Mouse (Mus musculus): ENCODE measurements at regions not wholly inside any gene's neighbourhood (a gene's known extent, or its start where the extent isn't known, plus 50 kb on each side); places are given as distances from the start of the nearest gene placed in this dataset.
A peak's percentile ranks its signal among the peaks of the same experiment; 100 is the strongest.

GRCm38 (mm10) chr5:54178966-54179547, 180.8 kb downstream of the Stim2 start:
- DNase-seq (ENCODE audit: low spot score) = peak; percentile 8

GRCm38 (mm10) chr5:54180192-54180611, 181.9 kb downstream of the Stim2 start:
- DNase-seq (ENCODE audit: low spot score) = no peak

DNA sequence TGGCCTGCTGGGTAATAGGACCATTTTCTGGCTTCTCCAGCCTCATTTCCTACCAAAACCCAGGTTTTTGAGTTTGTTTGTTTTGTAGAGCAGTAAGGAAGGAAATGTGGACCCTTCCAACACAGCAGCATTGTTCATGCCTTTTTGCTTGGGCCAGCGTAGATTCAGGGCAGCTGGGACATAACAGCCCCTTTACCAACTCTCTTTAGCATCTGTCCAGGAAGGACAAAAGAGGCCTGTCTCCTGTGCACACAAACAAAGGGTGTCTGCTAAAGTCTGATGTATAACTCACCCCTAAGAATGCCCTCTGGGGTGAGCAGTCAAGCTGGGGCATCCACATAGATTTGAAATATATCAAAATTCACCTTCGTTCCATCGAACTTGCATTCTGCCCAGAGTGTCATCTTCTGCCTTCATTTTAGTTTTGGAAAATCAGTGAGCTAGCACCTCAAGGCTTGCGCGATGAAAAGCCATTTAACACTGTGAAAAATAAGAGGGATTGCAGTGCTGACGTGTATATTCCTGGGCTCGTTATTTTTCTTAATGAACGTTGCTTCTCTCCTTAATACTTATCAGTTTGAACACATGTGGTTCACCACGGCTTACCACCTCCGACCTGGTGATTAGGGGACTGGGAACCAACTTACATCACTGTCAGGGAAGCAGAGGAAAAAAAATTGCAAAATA, 182.5 kb downstream of the Stim2 start:
- DNase-seq (ENCODE audit: low spot score) = no peak

DNA sequence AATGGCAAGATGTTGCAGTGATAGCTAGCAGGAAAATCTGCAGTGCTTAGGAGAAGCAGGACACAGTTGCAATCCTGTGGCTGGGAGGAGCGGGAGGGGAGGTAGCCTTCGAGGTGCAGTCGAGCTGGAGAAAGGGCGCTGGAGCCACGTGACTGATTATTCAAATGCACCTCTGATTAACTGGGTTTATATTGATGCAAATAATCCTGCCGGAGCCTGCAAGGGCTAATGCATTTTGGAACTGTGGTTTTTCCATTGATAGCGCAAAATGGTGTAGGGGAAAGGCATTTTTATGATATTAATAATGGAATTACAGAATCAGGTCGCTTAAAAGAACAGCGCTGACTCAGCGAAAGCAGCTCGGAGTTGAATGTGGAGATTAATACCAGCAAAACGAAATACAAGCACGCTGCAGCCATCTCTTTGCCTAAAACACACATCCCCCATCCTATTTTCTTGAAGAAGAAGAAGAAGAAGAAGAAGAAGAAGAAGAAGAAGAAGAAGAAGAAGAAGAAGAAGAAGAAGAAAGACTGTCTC, 183.1 kb downstream of the Stim2 start:
- DNase-seq (ENCODE audit: low spot score) = no peak

DNA sequence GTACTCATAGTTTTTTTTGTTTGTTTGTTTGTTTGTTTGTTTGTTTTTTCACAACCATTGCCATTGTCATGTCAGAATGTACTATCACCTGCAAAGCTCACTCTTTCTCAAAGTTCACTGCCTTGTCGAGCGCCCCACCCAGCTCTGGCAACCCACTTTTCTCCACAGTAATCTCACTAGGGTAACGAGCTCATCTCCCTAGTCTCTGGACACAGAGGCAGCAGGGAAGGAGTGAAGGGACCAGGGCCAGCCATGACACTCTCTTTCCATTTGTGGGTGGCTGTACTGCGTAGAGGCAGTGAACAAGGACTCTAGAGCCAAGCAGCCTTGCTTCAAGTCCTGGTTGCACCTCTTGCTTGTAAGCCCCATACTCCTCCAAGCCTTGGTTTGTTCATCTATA, 184.5 kb downstream of the Stim2 start:
- DNase-seq (ENCODE audit: low spot score) = no peak

- no peak for DNase-seq (ENCODE audit: low spot score)
Measured at GRCm38 (mm10) chr5:54185662-54186061, 187.4 kb downstream of the Stim2 start.

- no peak for DNase-seq (ENCODE audit: low spot score)
Measured at GRCm38 (mm10) chr5:54186076-54186676, 187.9 kb downstream of the Stim2 start.

GRCm38 (mm10) chr5:54191688-54192087, 193.4 kb downstream of the Stim2 start:
- DNase-seq (ENCODE audit: low spot score) = no peak

GRCm38 (mm10) chr5:54194846-54195245, 196.5 kb downstream of the Stim2 start:
- no peak for DNase-seq (ENCODE audit: low spot score)

- no peak for DNase-seq (ENCODE audit: low spot score)
Measured at GRCm38 (mm10) chr5:54200032-54200431, 201.7 kb downstream of the Stim2 start.

DNA sequence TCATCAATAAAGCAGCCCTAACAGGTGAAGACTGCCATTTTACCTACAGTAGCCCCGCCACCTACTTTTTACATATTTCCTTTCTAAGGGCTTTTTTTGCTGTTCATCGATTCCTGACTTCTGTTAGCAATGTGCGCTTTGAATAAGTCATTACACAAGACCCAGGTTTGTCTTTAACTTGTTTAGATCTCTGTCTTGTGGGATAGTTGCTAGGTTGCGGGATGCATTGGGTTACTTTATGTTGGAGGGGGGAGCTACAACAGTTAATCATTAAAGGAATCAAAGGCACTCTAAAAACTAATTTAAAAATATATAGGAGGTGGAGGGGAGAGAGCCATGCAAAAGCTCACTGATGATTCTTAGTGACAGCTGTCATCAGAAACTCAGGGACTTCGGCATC, 202.3 kb downstream of the Stim2 start:
- DNase-seq (ENCODE audit: low spot score) = peak; percentile 9

DNA sequence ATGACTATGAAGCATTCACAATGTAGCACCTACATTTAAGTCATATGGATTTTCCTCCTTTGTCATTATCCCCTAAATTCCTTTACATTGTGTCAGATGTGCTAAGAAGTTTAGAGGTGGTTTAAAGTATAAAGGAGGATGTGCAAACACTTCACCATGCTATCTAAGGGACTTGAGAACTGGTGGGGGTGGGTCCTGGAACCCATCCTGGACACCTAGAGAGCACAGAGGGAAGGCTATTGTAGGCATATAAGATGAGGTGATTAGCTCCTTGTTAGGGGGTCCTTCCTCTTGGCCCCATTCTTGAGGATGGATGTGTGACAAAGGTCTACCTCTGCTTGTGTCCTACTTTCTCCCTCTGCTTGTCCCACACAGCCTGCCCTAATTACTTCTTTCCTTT, 213.2 kb downstream of the Stim2 start:
- no peak for DNase-seq (ENCODE audit: low spot score)

DNA sequence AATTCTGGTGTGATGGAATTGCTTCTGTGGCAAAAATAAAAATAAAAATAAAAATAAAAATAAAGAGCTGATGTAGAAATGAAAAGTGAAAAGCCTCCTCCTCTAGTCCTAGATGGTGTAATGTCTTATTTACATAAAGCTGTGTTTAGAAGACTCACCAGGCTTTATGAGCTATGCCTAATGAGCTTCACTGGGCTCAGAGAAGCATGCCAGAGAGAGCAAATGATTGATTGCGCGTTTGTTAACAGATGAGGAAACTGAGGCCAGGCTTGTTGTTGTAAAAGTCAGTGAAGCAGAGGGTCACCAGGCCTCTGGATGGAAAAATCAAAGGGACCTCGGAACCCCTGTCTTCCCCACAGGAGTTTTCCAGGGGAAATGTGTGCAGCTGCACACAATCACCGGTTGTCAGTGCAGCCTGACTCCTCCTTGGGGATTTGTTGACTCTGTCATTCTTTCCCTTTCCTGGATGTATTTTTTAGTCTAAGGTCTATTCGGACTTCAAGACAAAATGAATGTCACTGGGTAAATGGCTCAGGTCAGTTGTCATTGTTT, 213.8 kb downstream of the Stim2 start:
- DNase-seq (ENCODE audit: low spot score) = no peak

GRCm38 (mm10) chr5:54225031-54225430, 226.7 kb downstream of the Stim2 start:
- no peak for DNase-seq (ENCODE audit: low spot score)

DNA sequence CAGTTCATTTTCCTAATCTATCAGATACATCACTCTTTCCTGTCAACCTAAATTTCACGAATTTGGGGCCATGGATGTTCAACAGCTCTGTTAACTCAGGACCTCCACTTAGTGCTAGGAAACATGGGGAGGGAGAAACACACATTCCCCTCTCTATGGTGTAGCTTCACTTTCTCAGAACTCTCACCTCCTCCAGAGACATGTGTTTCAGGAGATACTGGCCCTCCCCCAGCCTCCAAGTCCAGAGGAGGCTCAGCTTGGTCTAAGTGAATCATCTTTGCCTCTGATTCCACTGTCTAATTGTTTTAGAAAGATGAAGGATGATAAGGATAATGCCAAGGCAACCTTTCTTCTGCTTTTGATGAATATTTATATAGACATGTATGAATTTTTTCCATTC, 236.3 kb downstream of the Stim2 start:
- DNase-seq (ENCODE audit: low spot score) = no peak

GRCm38 (mm10) chr5:54235226-54235625, 236.9 kb downstream of the Stim2 start:
- DNase-seq (ENCODE audit: low spot score) = no peak

- DNase-seq (ENCODE audit: low spot score) = no peak
Measured at GRCm38 (mm10) chr5:54237226-54237625, 238.9 kb downstream of the Stim2 start.

GRCm38 (mm10) chr5:54238646-54239167, 240.4 kb downstream of the Stim2 start:
- no peak for DNase-seq (ENCODE audit: low spot score)

- no peak for DNase-seq (ENCODE audit: low spot score)
Measured at GRCm38 (mm10) chr5:54239586-54239985, 241.3 kb downstream of the Stim2 start.

DNA sequence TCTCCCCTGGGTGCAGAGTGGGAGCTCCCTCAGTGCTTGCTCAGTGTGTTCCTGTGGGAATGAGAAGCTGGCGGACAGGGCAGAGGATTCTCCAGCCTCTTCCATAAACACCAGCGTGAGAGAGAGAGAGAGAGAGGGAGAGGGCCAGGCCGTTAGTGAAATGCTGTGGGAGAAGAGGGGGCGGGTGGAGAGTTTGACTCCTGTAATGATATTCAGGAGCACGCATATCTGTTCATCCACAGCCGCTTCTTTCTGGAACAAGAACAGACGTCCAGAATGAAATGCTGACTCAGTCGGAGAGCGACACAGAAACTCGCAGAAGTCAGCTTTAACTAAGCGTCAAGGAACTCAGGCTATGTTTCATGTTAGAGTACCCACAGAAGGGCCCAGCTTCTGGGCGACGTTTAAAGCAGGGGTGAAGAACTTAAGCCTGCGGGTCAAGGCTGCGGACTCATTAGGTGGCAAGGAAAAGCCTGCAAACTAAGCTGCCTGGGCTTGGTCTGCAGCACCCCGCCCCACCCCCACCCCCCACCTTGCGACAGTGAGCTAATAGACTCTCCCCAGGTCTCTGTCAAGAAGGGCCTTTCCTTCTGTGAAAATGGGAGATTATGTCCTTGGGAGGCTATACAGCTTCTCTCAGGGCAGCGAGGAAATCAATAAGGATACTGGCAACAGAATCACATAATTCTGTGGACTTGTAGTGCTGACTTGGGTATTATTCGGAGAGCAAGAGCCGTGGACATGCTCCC, 243.0 kb downstream of the Stim2 start:
- DNase-seq (ENCODE audit: low spot score) = peak; percentile 2

- DNase-seq (ENCODE audit: low spot score) = no peak
Measured at GRCm38 (mm10) chr5:54242126-54242525, 243.8 kb downstream of the Stim2 start.

DNA sequence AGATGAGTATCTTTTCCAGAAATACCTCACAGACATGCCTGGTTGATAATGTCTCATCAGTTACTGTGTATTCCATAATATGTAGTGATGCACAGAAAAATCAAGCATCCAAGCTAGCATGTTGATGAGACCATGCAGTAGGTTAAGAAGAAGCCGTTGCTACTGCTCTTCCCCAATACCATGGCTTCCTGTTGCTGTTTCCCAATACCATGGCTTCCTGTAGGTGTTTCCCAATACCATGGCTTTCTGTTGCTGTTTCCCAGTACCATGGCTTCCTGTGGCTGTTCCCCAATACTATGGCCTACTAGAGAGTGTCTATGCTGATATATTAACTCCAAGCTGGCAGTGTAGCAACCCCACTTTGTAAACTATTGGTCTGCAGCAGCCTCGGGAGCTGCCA, 253.7 kb downstream of the Stim2 start:
- DNase-seq (ENCODE audit: low spot score) = no peak

All from yolk sac, embryonic 10.5 days (tissue).